Comparison of ENCODE assay signal across 27 mouse cellular contexts in genomic region chrX:52000072-52000471, GRCm38 (mm10). TPM values are rescaled to one million over a fixed set of nuclear protein-coding genes. Genes with fewer than 3 reads are reported as not detected.
"Had no signal": no experiment of that assay in that cellular context is flagged by ENCODE, and none has a peak within 500 bp of the region (broad histone marks: within the 10 kb centered on the region; RNA-seq: fewer than 3 reads in every experiment).

No protein-coding gene starts in this region.

- H3K4me2 ChIP-seq: lung, embryonic 14.5 days; midbrain, embryonic 12.5 days; neural tube, embryonic 13.5 days; neural tube, embryonic 15.5 days had no signal

- DNase-seq: lung, adult 18-20 months; lung, postnatal 10 days; lung, postnatal 4 days; retina, postnatal 1 day; right cerebral cortex, adult 18-20 months; right cerebral cortex, postnatal 25 days; right cerebral cortex, postnatal 4 days; spleen, adult 18-20 months; thymus, adult 18-20 months; thymus, postnatal 14 days; thymus, postnatal 36 days had no signal

- ATAC-seq: midbrain, embryonic 16.5 days had no signal

- H3K27me3 ChIP-seq: midbrain, embryonic 12.5 days; neural tube, embryonic 13.5 days; neural tube, embryonic 15.5 days had no signal

- H3K4me1 ChIP-seq: midbrain, embryonic 10.5 days; midbrain, embryonic 12.5 days; neural tube, embryonic 13.5 days; neural tube, embryonic 15.5 days had no signal

- H3K9ac ChIP-seq: lung, embryonic 14.5 days; midbrain, embryonic 12.5 days; neural tube, embryonic 13.5 days; neural tube, embryonic 15.5 days had no signal

- H3K4me3 ChIP-seq: midbrain, embryonic 10.5 days; midbrain, embryonic 12.5 days; myocyte; neural tube, embryonic 13.5 days; neural tube, embryonic 15.5 days had no signal

- H3K27ac ChIP-seq: midbrain, embryonic 10.5 days; midbrain, embryonic 12.5 days; neural tube, embryonic 13.5 days; neural tube, embryonic 15.5 days had no signal

- H3K9me3 ChIP-seq: midbrain, embryonic 10.5 days; midbrain, embryonic 12.5 days; neural tube, embryonic 13.5 days; neural tube, embryonic 15.5 days had no signal

- H3K36me3 ChIP-seq: midbrain, embryonic 10.5 days; midbrain, embryonic 12.5 days; neural tube, embryonic 13.5 days; neural tube, embryonic 15.5 days had no signal

RNA-seq across cellular contexts. Expression of gene 1700080O16Rik, which starts 27.5 kb away (rescaled TPM):
- total RNA-seq: megakaryocyte, adult 5-6 weeks; megakaryocyte-erythroid progenitor cell, adult 5-6 weeks had no signal
- polyA plus RNA-seq: lung, embryonic 14.5 days; lung, embryonic 16.5 days; midbrain, embryonic 10.5 days; midbrain, embryonic 12.5 days; midbrain, embryonic 14.5 days; midbrain, embryonic 16.5 days; neural tube, embryonic 11.5 days; neural tube, embryonic 13.5 days; neural tube, embryonic 15.5 days; small intestine, adult 2 months; stomach, embryonic 14.5 days; stomach, embryonic 16.5 days; thymus, postnatal 0 days had no signal
